Comparison of ENCODE assay signal across 8 mouse cellular contexts in genomic region chr5:148909057-148909395, GRCm38 (mm10). TPM values are rescaled to one million over a fixed set of nuclear protein-coding genes. Genes with fewer than 3 reads are reported as not detected.
DNase-seq lines count a peak whose midpoint lies in the region; ATAC-seq and TF ChIP-seq lines count a peak whose summit lies in the region.

No protein-coding gene starts in this region.

- 0 out of 2 replicates have a peak overlapping the region, but pooled peaks have one; percentile 7 for H3K27ac ChIP-seq in kidney, adult 2 months (ENCODE audit: insufficient read depth, low read depth, low read length)
- peak overlapping the region; percentile 8; the same call in 1 of the 2 replicates for H3K27ac ChIP-seq in heart, embryonic 11.5 days (ENCODE audit: low read depth, low read length)
- no peak overlapping the region for H3K27ac ChIP-seq in limb, embryonic 14.5 days (replicated peaks; ENCODE audit: low read depth, low read length)
- H3K27ac ChIP-seq in stomach, embryonic 16.5 days (ENCODE audit: low read length) = no peak overlapping the region

- H3K36me3 ChIP-seq in kidney, adult 2 months (ENCODE audit: control insufficient read depth, insufficient read depth, low read length) = no peaks in the 10 kb centered on the region
- H3K36me3 ChIP-seq in heart, embryonic 11.5 days (ENCODE audit: control insufficient read depth, insufficient read depth, low read length) = peaks cover 8% of the 10 kb centered on the region
- H3K36me3 ChIP-seq in limb, embryonic 14.5 days (ENCODE audit: control insufficient read depth, insufficient read depth, low read length) = peaks cover 22% of the 10 kb centered on the region
- H3K36me3 ChIP-seq in stomach, embryonic 16.5 days (ENCODE audit: control insufficient read depth, insufficient read depth, low read length) = no peaks in the 10 kb centered on the region

- H3K9ac ChIP-seq in heart, embryonic 11.5 days (ENCODE audit: low read depth, low read length) = no peak overlapping the region
- no peak overlapping the region for H3K9ac ChIP-seq in limb, embryonic 14.5 days (ENCODE audit: low read depth, low read length, severe bottlenecking)
- H3K9ac ChIP-seq in stomach, embryonic 16.5 days (ENCODE audit: low read length) = peak overlapping the region; percentile 31; the same call in 1 of the 2 replicates

- no peaks in the 10 kb centered on the region for H3K27me3 ChIP-seq in kidney, adult 2 months (replicated peaks; ENCODE audit: control insufficient read depth, insufficient read depth, low read length)
- H3K27me3 ChIP-seq in heart, embryonic 11.5 days (ENCODE audit: control insufficient read depth, insufficient read depth, low read length) = no peaks in the 10 kb centered on the region
- no peaks in the 10 kb centered on the region for H3K27me3 ChIP-seq in limb, embryonic 14.5 days (ENCODE audit: control insufficient read depth, insufficient read depth, low read length)
- H3K27me3 ChIP-seq in stomach, embryonic 16.5 days (ENCODE audit: control insufficient read depth, insufficient read depth, low read length) = no peaks in the 10 kb centered on the region

- no peak for TF ChIP-seq CTCF in kidney, adult 2 months (conservative IDR thresholded peaks at IDR 0.05; ENCODE audit: insufficient read depth, insufficient read length, low read depth, low read length)

- H3K4me2 ChIP-seq in heart, embryonic 11.5 days = peak overlapping the region; percentile 2
- H3K4me2 ChIP-seq in limb, embryonic 14.5 days (replicated peaks; ENCODE audit: low read depth, low read length, severe bottlenecking) = no peak overlapping the region
- no peak overlapping the region for H3K4me2 ChIP-seq in stomach, embryonic 16.5 days (ENCODE audit: low read depth, low read length)

- H3K9me3 ChIP-seq in heart, embryonic 11.5 days (replicated peaks; ENCODE audit: control insufficient read depth, low read length) = no peaks in the 10 kb centered on the region
- no peaks in the 10 kb centered on the region for H3K9me3 ChIP-seq in limb, embryonic 14.5 days (ENCODE audit: control insufficient read depth, low read length)
- no peaks in the 10 kb centered on the region for H3K9me3 ChIP-seq in stomach, embryonic 16.5 days (replicated peaks; ENCODE audit: control insufficient read depth, low read length)

- ATAC-seq in heart, embryonic 11.5 days (replicated peaks; ENCODE audit: insufficient number of reproducible peaks, low FRiP score, low TSS enrichment) = peak; percentile 51; the same call in 1 of the 2 replicates
- ATAC-seq in limb, embryonic 14.5 days (ENCODE audit: low FRiP score, low read depth) = peak; percentile 16; the same call in 1 of the 2 replicates
- ATAC-seq in stomach, embryonic 16.5 days (ENCODE audit: insufficient read depth, low FRiP score) = peak; percentile 27; the same call in 1 of the 2 replicates

- H3K4me1 ChIP-seq in kidney, adult 2 months (ENCODE audit: control insufficient read depth, insufficient read depth, low read length) = peaks cover 5% of the 10 kb centered on the region
- peaks cover 25% of the 10 kb centered on the region for H3K4me1 ChIP-seq in heart, embryonic 11.5 days (ENCODE audit: control insufficient read depth, insufficient read depth, low read length)
- H3K4me1 ChIP-seq in limb, embryonic 14.5 days (ENCODE audit: control insufficient read depth, insufficient read depth, low read length) = no peaks in the 10 kb centered on the region
- peaks cover 6% of the 10 kb centered on the region; the same call in 1 of the 2 replicates for H3K4me1 ChIP-seq in stomach, embryonic 16.5 days (ENCODE audit: control insufficient read depth, insufficient read depth, low read length)

- DNase-seq in kidney, adult 2 months = no peak
- DNase-seq in kidney, postnatal 36 days = no peak
- DNase-seq in ZHBTc4 (ENCODE audit: low read depth, low spot score) = peak; percentile 74
- DNase-seq in limb, embryonic 14.5 days (ENCODE audit: low spot score) = peak; percentile 32
- no peak for DNase-seq in thymus, postnatal 10 days (ENCODE audit: low spot score in 2 of 2)
- no peak for DNase-seq in right cerebral cortex, postnatal 25 days

- no peak for TF ChIP-seq POLR2A in kidney, adult 2 months (IDR thresholded peaks at IDR 0.05; ENCODE audit: low read depth, low read length)
- TF ChIP-seq POLR2A in limb, embryonic 14.5 days (IDR thresholded peaks at IDR 0.05; ENCODE audit: borderline replicate concordance, extremely low read depth, insufficient read depth, insufficient read length) = no peak

- 55% methylated on average over 7 of the region's 7 CpGs for WGBS in kidney, adult 2 months
- WGBS in heart, embryonic 11.5 days (ENCODE audit: insufficient replicate concordance) = 12% methylated on average over 7 of the region's 7 CpGs
- 34% methylated on average over 7 of the region's 7 CpGs for WGBS in limb, embryonic 14.5 days
- 36% methylated on average over 7 of the region's 7 CpGs for WGBS in stomach, embryonic 16.5 days

- no peak overlapping the region for H3K4me3 ChIP-seq in kidney, adult 2 months (ENCODE audit: insufficient read depth, low read depth, low read length)
- no peak overlapping the region for H3K4me3 ChIP-seq in heart, embryonic 11.5 days (ENCODE audit: low read depth, low read length)
- no peak overlapping the region for H3K4me3 ChIP-seq in limb, embryonic 14.5 days (replicated peaks; ENCODE audit: low read length)
- H3K4me3 ChIP-seq in stomach, embryonic 16.5 days (replicated peaks; ENCODE audit: low read length) = no peak overlapping the region

RNA-seq across cellular contexts. Expression of gene Katnal1, which starts 20.1 kb away (rescaled TPM):
- polyA plus RNA-seq in kidney, adult 2 months (2012; rRNA removed) = 6.6 and 7.5 TPM in 2 replicates
- polyA plus RNA-seq in heart, embryonic 11.5 days (2014; fragmentation: Nextera tagmentation; extraction: Ambion mirVana) = 17.4 and 18.5 TPM in 2 replicates
- 13.3 and 14.1 TPM in 2 replicates for polyA plus RNA-seq in limb, embryonic 14.5 days (2012; rRNA removed)
- 12.9 and 15.0 TPM in 2 replicates for polyA plus RNA-seq in limb, embryonic 14.5 days (2014; fragmentation: Nextera tagmentation; extraction: Ambion mirVana)
- 10.5 and 11.0 TPM in 2 replicates for polyA plus RNA-seq in stomach, embryonic 16.5 days (2015; fragmentation: Nextera tagmentation; extraction: Ambion mirVana)

Comparison
In these comparisons a context has a peak if more than half of its experiments do, and no peak if none do; other contexts are left out.
1. DNase-seq: peak in ZHBTc4 (single experiment) and limb, embryonic 14.5 days (single experiment); none in kidney, adult 2 months (single experiment), kidney, postnatal 36 days (0 of 2), thymus, postnatal 10 days (0 of 2) and right cerebral cortex, postnatal 25 days (single experiment).
2. H3K27ac ChIP-seq: peak in kidney, adult 2 months (single experiment) and heart, embryonic 11.5 days (single experiment); none in limb, embryonic 14.5 days (single experiment) and stomach, embryonic 16.5 days (single experiment).
3. Peak in every context shown above with its lines, with median percentiles within 50 percentile points of each other: ATAC-seq.